Mouse (Mus musculus): ENCODE data around the gene Tent4b.
"Not testable (repeated sequence)": the region's sequence is repeated elsewhere in the genome, so short reads cannot be mapped to it uniquely, and the experiment has no call there.

Tent4b gene

DNA sequence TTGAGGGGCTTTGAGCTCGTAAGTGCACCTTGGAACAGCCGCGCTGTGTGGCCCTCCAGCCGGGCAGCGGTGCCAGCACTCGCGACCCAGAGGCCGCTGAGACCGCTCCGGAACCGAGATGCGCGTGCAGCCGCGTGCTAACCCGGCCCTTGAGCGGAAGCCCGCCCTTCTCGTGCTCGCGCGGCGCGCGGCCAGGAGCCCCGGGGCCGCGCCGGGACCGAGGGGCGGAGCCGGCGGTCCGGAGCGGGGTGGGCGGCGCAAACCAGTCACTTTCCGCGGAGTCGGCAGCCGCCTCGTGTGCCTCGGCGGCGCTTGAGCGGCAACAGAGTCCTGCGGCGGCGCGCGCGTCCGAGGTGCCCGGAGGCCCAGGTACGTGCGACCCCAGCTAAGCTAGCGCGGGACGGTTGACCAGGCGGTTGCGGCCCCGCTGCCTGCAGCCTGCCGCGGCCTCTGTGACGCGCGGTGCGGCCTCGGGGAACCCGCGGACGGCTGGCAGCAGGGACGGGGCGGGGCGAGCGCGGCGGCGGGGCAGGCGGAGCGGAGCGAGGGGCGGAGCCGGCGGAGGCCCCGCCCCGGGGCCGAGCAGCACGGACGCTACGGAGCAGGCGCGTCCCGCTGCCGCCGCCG is at the start of gene Tent4b:
TSS of gene Tent4b (plus strand) at position 269 of the 627 bp plus-strand sequence.
- in situ Hi-C loops (cut with MboI) = no loop called here

DNA sequence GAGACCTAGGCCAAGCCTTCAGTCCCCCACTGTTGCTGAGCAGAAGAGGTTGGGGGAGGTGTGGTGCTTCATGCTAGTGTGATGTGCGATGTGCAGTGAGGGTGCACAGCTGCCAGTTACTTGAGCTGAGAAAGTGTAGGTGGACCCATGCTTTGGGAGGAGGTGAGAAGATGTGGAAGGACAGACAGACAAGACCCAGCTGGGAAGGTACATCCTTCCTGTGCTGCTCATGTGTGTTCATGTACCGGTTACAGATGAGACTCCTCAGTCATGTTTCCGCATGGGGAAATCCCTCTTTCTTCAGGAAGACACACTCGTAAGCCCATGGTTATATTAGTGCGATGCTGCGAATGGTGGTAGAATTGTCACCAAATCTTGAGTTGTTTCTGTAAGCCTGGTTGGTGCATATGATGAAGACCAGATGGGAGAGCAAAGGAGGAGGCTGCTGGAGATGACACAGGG is 48.1 kb upstream of the Tent4b start:
- in situ Hi-C loops (cut with MboI) = no loop called here

DNA sequence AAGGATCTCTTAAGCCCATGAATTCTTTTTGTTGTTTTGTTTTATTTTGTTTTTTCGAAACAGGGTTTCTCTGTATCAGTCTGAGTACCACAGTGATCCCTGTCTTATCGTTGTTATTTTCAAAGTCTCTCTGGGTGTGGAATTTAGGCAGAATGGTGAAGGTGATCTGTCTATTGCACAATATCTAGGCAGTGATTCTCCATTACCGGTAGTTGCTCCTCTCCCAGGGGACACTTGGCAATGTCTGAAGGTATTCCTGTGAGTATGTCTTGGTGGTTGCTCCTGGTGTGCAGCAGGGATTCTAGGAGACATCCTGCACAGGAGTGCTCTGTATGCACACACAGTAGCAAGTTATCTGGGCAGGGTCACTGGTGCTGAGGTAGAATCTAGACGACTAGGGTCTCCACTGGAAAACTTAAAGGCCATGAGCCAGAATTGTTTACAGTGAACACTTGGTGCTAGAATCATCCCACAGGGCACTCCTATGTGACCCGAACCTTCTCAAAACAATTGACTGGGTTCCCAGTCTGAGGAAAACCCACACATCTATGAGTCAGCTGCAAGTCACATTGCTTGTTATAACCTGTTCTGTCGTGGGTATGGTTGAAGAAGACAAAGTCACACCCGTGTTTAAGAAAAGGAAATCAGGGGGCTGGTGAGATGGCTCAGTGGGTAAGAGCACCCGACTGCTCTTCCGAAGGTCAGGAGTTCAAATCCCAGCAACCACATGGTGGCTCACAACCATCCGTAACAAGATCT is 38.6 kb upstream of the Tent4b start:
- in situ Hi-C loops (cut with MboI) = no loop called here

DNA sequence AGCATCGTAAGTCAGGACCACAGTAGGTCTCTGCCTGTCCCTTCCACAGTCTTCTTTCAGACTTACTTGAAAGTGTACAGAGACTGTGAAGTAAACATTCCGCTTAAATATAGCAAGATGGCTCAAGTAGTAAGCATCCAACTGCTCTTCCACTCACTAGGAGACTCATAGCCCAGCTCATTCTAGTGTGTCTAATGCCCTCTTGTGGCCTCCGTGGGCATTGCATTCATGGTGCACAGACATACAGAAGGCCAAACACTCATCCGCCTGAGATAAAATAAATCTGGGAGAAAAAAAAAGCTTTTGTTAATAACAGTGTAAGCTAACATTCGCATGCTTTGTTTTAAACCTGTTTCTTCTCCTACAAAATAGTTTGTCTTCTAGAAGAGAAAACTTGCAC is 37.6 kb upstream of the Tent4b start:
- in situ Hi-C loops (cut with MboI) = no loop called here

DNA sequence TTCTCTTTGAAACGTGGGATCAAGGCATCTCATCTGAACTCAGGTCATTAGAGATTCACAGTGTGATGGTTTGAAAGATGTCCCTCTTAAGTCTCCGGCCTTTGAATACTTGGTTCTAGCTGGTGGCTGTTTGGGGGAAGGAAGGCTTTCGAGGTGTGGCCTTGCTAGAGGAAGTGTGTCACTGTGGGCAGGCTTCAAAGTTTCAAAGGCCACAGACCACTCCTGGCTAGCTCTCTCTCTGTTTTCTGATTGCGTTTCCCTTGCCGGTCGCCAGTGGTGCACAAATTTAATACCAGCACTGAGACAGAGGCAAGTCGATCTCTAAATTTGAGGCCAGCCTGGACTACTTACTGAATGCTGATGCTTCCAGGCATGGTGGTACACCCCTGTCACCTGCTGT is 23.7 kb upstream of the Tent4b start:
- in situ Hi-C loops (cut with MboI) = no loop called here

- in situ Hi-C loops (cut with MboI) = no loop called here
These were observed 21.7 kb upstream of the Tent4b start for GRCm38 (mm10) chr8:88177291-88177690.

- in situ Hi-C loops (cut with MboI) = no loop called here
These were observed 15.9 kb upstream of the Tent4b start for GRCm38 (mm10) chr8:88183121-88183520.

DNA sequence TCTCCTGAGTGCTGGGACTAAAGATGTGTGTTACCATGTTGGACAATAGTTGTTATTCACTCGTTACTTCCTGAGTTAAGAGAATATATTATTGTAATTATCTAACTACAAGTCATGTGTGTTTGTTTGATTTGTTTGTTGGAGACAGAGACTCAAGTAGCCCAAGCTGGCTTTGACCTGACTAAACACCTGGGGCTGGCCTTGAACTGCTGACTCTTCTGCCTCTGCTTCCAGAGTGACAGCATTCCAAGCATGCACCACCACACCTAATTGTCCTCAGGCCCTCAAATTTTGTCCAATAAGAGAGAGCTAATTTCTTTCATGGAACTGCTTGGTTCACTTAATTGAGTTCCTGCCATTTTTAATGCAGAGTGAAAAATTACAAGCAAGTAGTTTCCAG is 14.1 kb upstream of the Tent4b start:
- in situ Hi-C loops (cut with MboI) = no loop called here

DNA sequence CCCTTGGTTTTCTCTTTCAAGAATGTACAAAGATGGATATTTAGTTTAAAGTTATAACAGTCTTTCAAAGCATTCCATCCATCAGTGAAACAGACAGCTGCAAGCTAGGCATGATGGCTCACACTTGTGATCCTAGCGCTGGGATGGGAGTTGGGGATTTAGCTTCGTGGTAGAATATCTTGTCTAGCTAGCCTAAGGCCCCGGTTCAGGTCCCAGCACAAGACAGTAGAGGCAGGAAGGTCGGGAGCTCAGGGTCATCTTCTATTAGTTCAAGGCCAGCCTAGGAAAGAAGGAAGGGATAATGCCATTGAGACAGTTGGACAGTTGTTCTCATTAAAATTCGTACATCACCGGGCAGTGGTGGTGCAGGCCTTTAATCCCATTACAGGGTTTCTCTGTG is 13.3 kb upstream of the Tent4b start:
- in situ Hi-C loops (cut with MboI) = no loop called here

DNA sequence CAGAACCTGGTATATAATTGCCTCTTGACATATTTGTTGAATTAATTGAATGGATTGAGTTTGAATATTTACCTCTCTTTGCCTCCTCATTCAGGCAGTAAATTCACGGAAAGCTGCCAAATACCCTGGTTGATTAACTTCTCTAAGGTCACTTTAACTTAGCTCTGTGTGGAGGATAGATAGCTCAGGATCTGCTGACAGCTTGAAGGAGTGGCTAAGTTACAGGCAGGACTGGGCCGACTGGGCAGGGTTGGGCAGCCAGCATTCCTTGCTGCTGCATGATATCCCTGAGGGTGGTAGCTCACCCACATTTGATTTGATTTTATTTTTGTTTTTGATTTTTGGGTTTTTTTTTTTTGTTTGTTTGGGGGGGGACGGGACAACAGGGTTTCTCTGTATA is 1.7 kb upstream of the Tent4b start:
- in situ Hi-C loops (cut with MboI) = no loop called here

DNA sequence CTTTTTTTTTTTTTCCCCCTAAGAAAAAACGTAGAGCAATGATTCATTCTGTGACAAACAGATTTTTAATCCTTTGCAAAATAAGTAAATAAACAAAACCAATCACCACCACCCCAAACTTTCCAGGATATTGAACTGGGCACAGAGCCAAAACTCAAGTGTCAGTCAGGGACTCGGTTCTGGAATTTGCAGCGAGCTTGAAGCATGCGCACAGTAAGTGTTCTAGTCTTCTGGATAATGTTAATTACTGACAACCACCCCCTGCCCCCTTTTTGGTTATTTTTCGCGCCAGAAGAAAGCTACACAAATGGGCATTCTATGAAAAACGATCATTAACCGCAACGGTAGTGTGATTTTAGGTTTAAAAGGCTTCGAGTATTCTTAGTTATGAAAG is 465 bp upstream of the Tent4b start:
- in situ Hi-C loops (cut with MboI) = no loop called here

DNA sequence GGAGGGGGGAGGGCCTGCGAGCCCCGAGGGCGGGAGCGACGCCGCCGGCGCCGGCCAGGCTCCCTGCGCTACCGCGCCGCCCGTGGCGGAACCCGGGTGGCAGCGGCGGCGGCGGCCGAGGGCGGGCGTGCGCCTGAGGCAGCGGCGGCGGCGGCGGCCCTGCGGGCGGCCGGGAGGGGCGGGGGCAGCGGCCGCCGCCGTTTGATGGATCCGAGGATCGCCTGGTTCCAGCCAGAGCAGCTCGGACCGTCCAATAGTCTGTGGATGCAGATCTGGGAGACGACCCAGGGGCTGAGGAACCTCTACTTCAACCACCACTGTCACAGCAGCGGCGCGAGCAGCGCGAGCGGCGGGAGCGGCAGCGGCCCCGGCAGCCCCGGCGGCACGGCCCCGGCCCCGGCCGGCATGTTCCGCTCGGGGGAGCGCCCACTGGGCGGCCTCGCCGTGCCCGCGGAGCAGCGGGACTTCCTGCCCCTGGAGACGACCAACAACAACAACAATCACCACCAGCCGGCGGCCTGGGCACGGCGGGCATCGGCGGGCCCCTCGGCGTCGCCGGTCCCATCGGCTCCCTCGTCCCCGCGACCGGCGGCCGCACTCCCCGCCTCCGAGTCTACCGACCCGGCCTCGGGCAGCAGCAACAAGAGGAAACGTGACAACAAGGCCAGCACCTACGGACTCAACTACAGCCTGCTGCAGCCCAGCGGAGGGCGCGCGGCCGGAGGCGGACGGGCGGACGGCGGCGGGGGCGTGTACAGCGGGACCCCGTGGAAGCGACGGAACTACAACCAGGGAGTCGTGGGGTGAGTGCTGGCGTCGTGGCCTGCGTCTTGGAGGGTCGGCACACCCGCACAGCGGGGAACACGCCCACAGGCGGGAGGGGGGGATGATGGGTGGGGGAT is 938 bp downstream of the Tent4b start:
- in situ Hi-C loops (cut with MboI) = no loop called here

- in situ Hi-C loops (cut with MboI) = no loop called here
These were observed 1.9 kb downstream of the Tent4b start for GRCm38 (mm10) chr8:88200724-88201495.

DNA sequence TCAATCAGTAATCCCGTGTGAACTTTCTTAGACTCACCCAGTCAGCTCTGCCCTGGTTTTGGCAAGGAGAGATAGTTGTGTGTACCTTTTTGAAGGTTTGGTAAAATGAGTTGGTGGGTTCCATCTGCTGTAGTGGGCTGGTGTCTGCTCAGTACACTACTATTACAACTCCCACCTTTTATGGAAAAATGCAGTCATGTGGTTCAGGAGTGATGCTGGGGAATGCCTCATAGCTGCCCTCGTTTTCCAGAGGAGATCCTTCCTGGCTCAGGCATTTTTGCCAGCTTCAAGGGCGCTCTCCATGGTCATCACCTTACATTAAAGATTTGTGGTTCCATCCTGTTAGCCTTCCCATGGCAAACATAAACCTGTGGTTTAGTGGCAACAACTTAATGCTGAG is 2.6 kb downstream of the Tent4b start:
- in situ Hi-C loops (cut with MboI) = no loop called here

DNA sequence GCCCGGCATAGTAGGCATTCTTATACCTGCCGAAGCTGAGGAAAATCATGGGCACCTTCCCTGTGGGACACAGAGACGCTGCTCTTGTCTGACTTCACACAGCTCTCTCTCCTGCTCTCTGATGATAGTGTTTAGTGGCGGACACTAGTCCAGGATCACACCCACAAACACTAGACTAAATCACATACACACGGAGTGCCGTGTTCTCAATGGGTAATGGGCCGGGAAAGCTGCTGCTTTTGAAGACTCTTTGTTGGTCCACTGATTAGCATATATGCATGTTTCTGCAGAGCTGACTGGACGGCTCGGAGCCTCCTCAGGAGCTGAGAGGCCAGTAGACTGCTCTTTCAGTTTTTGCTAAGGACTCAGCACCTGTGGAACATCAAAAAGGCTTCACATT is 7.0 kb downstream of the Tent4b start:
- in situ Hi-C loops (cut with MboI) = no loop called here

GRCm38 (mm10) chr8:88207121-88207821 is 8.3 kb downstream of the Tent4b start:
- in situ Hi-C loops (cut with MboI) = no loop called here

DNA sequence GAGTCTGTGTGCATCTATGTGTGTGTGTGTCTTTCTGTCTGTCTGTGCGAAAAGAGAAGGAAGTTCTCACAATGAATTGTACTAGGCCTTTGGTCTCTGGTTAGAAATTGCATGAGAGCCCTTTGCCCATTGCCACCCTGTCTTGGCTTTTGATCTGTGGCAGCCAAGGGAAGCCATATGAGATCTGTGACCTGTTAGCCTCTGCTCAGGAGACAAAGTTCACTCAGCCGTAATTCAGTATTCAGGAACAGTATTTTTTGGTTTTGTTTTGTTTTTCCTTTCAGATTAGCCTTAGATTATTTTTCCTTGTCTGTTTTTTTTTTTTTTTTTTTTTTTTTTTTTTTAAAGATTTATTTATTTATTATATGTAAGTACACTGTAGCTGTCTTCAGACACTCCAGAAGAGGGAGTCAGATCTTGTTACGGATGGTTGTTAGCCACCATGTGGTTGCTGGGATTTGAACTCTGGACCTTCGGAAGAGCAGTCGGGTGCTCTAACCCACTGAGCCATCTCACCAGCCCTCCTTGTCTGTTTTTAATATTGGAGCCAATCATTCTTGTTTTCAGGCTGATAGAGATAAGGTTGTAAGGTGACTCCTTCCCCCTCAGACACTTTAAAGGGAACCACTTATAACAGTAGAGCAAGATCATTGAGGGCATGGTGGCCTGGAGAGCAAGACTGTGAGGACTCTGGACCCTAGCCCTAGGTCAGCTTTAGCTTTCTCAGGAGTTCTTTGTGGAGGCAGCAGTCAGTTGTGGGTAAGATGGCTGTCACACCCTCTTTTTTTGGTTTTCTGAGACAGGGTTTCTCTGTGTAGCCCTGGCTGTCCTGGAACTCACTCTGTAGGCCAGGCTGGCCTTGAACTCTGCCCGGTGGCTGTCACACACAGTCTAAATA is 11.2 kb downstream of the Tent4b start:
- in situ Hi-C loops (cut with MboI) = not testable (repeated sequence)

DNA sequence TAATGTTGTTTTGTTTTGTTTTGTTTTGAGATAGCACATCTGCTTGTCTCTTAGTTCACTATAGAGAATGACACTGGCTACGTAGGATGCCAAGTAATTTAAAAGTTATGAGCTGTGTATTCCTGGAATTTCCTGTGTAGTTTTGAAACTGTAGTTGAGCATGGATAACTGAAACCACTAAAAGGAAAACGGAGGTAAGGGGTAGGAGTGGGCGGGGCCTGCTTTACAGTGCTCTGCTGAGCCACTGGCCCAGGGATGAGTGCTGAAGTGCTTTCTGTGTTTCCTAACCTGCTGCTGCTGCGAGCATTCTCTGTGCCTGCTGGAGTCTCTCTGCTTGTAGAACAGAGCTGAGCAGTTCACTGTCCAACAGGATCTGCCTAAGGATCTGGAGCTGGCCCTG is 22.3 kb downstream of the Tent4b start:
- in situ Hi-C loops (cut with MboI) = no loop called here

DNA sequence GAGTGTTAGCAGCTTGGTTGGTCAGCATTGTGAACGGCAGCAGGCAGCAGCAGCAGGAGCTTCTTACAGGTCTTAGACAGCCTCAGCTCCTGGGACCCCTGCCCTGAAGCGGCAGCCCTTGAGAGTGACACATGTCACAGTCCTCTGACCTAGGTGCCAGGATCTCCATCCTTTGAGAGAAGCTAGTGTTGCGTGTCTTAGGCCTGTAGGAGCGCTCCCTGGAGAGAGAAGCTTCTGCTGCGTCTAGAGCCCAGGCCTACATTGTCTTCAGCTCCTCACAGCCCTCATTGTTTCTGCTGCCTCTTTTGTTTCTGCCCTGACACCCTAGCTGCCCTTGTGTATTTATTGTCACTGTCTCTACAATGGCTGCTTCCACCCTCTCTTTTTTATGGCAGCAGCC is 26.3 kb downstream of the Tent4b start:
- in situ Hi-C loops (cut with MboI) = no loop called here

DNA sequence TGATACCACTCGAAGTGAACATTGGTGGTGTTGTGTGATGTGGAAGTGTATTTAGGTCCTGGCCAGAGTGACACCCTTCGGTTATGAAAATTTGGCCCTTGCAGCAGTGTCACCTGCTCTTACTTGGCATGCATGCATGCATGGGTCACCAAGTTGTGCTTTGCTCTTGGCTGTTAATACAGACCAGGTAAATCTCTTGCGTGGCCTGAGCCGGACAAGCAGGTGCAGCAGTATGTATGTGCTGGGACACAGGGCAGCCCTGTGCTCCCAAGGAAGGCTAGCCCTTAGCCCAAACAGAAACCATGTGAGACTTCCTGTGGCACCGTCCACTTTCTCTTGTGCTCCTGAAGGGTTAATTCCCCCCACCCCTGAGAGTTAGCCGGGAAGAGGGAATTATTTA is 28.8 kb downstream of the Tent4b start:
- in situ Hi-C loops (cut with MboI) = no loop called here

Measured in mature B cell (primary cell).